Comparison of ENCODE assay signal across 23 mouse cellular contexts in genomic region chr16:11565126-11565525, GRCm38 (mm10).
A peak's percentile ranks its signal among the peaks of the same experiment; 100 is the strongest.
DNase-seq lines count a peak whose midpoint lies in the region; ATAC-seq lines count a peak whose summit lies in the region.
"Had no signal": no experiment of that assay in that cellular context is flagged by ENCODE, and none has a peak within 500 bp of the region (broad histone marks: within the 10 kb centered on the region; RNA-seq: fewer than 3 reads in every experiment).

No protein-coding gene starts in this region.

- H3K9me3 ChIP-seq in midbrain, embryonic 15.5 days: no peaks in the 10 kb centered on the region
- no peaks in the 10 kb centered on the region for H3K9me3 ChIP-seq in midbrain, embryonic 14.5 days (ENCODE audit: control insufficient read depth, low read length)
- no peaks in the 10 kb centered on the region for H3K9me3 ChIP-seq in hindbrain, embryonic 16.5 days (ENCODE audit: control insufficient read depth, low read length)
- H3K9me3 ChIP-seq: embryonic facial prominence, embryonic 12.5 days; forebrain, embryonic 13.5 days; hindbrain, embryonic 15.5 days; liver, embryonic 15.5 days; neural tube, embryonic 13.5 days; stomach, embryonic 15.5 days had no signal

- peak; percentile 18 for DNase-seq in CD4-positive, CD25-positive, alpha-beta regulatory T cell, adult 2 months (ENCODE audit: low read depth, low spot score)
- no peak for DNase-seq in midbrain, embryonic 14.5 days
- DNase-seq in splenic B cell, adult 2 months (ENCODE audit: low read depth, low spot score): peak; percentile 19
- DNase-seq in adrenal gland, adult 8-10 months: no peak
- DNase-seq: adrenal gland, adult 2 months; cerebellum, adult 9-11 months; gastrocnemius, postnatal 10 days; heart, postnatal 10 days; kidney, adult 18-20 months; kidney, postnatal 10 days; lung, postnatal 10 days had no signal

- H3K9ac ChIP-seq in midbrain, embryonic 15.5 days: no peak overlapping the region
- no peak overlapping the region for H3K9ac ChIP-seq in midbrain, embryonic 14.5 days (replicated peaks; ENCODE audit: low read length)
- no peak overlapping the region for H3K9ac ChIP-seq in hindbrain, embryonic 16.5 days (ENCODE audit: low read depth, low read length)
- H3K9ac ChIP-seq: embryonic facial prominence, embryonic 12.5 days; forebrain, embryonic 13.5 days; hindbrain, embryonic 15.5 days; liver, embryonic 15.5 days; neural tube, embryonic 13.5 days; stomach, embryonic 15.5 days had no signal

- H3K27ac ChIP-seq in midbrain, embryonic 15.5 days: peak overlapping the region; percentile 40; the same call in 1 of the 2 replicates
- H3K27ac ChIP-seq in midbrain, embryonic 14.5 days (replicated peaks; ENCODE audit: low read depth, low read length): no peak overlapping the region
- H3K27ac ChIP-seq in hindbrain, embryonic 16.5 days (ENCODE audit: low read depth, low read length): no peak overlapping the region
- H3K27ac ChIP-seq: embryonic facial prominence, embryonic 12.5 days; forebrain, embryonic 13.5 days; hindbrain, embryonic 15.5 days; liver, embryonic 15.5 days; neural tube, embryonic 13.5 days; stomach, embryonic 15.5 days had no signal

- H3K27me3 ChIP-seq in midbrain, embryonic 15.5 days (replicated peaks): no peaks in the 10 kb centered on the region
- no peaks in the 10 kb centered on the region for H3K27me3 ChIP-seq in midbrain, embryonic 14.5 days (ENCODE audit: control insufficient read depth, insufficient read depth, low read length)
- H3K27me3 ChIP-seq in splenic B cell, adult 2 months (ENCODE audit: control insufficient read depth, insufficient read depth, low read length, poor library complexity, severe bottlenecking): no peaks in the 10 kb centered on the region
- no peaks in the 10 kb centered on the region for H3K27me3 ChIP-seq in hindbrain, embryonic 16.5 days (replicated peaks; ENCODE audit: control insufficient read depth, insufficient read depth, low read length)
- H3K27me3 ChIP-seq: embryonic facial prominence, embryonic 12.5 days; forebrain, embryonic 13.5 days; hindbrain, embryonic 15.5 days; liver, embryonic 15.5 days; neural tube, embryonic 13.5 days; stomach, embryonic 15.5 days had no signal

- WGBS in midbrain, embryonic 15.5 days: 84% methylated on average over 11 of the region's 11 CpGs
- 87% methylated on average over 11 of the region's 11 CpGs for WGBS in midbrain, embryonic 14.5 days
- 83% methylated on average over 11 of the region's 11 CpGs for WGBS in hindbrain, embryonic 16.5 days

- no peak for ATAC-seq in CD4-positive, CD25-positive, alpha-beta regulatory T cell, adult 4 months
- ATAC-seq in midbrain, embryonic 15.5 days (replicated peaks): no peak
- ATAC-seq in midbrain, embryonic 14.5 days (ENCODE audit: low FRiP score, low TSS enrichment): no peak
- peak; percentile 15 to 41; a peak in 2 of 4 replicates for ATAC-seq in hematopoietic stem cell, adult 5-6 weeks (replicated peaks in 1 of 2; ENCODE audit: insufficient read depth in 1 of 2, low FRiP score in 2 of 2, low TSS enrichment in 1 of 2, low read depth in 1 of 2, poor library complexity in 2 of 2, severe bottlenecking in 2 of 2)
- no peak for ATAC-seq in hindbrain, embryonic 16.5 days
- ATAC-seq: forebrain, embryonic 13.5 days had no signal

- no peak overlapping the region for H3K4me2 ChIP-seq in midbrain, embryonic 15.5 days
- no peak overlapping the region for H3K4me2 ChIP-seq in midbrain, embryonic 14.5 days (ENCODE audit: low read length)
- H3K4me2 ChIP-seq in hindbrain, embryonic 16.5 days (ENCODE audit: low read length): no peak overlapping the region
- H3K4me2 ChIP-seq: embryonic facial prominence, embryonic 12.5 days; forebrain, embryonic 13.5 days; heart, embryonic 11.5 days; hindbrain, embryonic 15.5 days; liver, embryonic 15.5 days; neural tube, embryonic 13.5 days; stomach, embryonic 15.5 days had no signal

- H3K4me3 ChIP-seq in midbrain, embryonic 15.5 days: no peak overlapping the region
- H3K4me3 ChIP-seq in midbrain, embryonic 14.5 days (replicated peaks; ENCODE audit: low read depth, low read length): no peak overlapping the region
- no peak overlapping the region for H3K4me3 ChIP-seq in hindbrain, embryonic 16.5 days (ENCODE audit: low read length)
- H3K4me3 ChIP-seq: embryonic facial prominence, embryonic 12.5 days; erythroblast, embryonic 14.5 days; forebrain, embryonic 13.5 days; hindbrain, embryonic 15.5 days; liver, embryonic 15.5 days; neural tube, embryonic 13.5 days; stomach, embryonic 15.5 days had no signal

- no peaks in the 10 kb centered on the region for H3K36me3 ChIP-seq in midbrain, embryonic 15.5 days (replicated peaks)
- no peaks in the 10 kb centered on the region for H3K36me3 ChIP-seq in midbrain, embryonic 14.5 days (ENCODE audit: control insufficient read depth, insufficient read depth, low read length)
- H3K36me3 ChIP-seq in splenic B cell, adult 2 months (ENCODE audit: control insufficient read depth, insufficient read depth, low read length, poor library complexity, severe bottlenecking): no peaks in the 10 kb centered on the region
- H3K36me3 ChIP-seq in hindbrain, embryonic 16.5 days (ENCODE audit: control insufficient read depth, insufficient read depth, low read length): no peaks in the 10 kb centered on the region
- H3K36me3 ChIP-seq: embryonic facial prominence, embryonic 12.5 days; hindbrain, embryonic 15.5 days; liver, embryonic 15.5 days; neural tube, embryonic 13.5 days; stomach, embryonic 15.5 days had no signal

- H3K4me1 ChIP-seq in midbrain, embryonic 15.5 days: no peaks in the 10 kb centered on the region; the same call in 1 of the 2 replicates
- no peaks in the 10 kb centered on the region for H3K4me1 ChIP-seq in midbrain, embryonic 14.5 days (ENCODE audit: control insufficient read depth, insufficient read depth, low read length)
- H3K4me1 ChIP-seq in hindbrain, embryonic 16.5 days (ENCODE audit: control insufficient read depth, insufficient read depth, low read depth, low read length): peaks cover 4% of the 10 kb centered on the region
- H3K4me1 ChIP-seq: embryonic facial prominence, embryonic 12.5 days; forebrain, embryonic 13.5 days; liver, embryonic 15.5 days; neural tube, embryonic 13.5 days; stomach, embryonic 15.5 days had no signal

Comparison
In these comparisons a context has a peak if more than half of its experiments do, and no peak if none do; other contexts are left out.
1. DNase-seq: peak in CD4-positive, CD25-positive, alpha-beta regulatory T cell, adult 2 months (single experiment) and splenic B cell, adult 2 months (single experiment); none in midbrain, embryonic 14.5 days (single experiment) and adrenal gland, adult 8-10 months (single experiment).
2. ATAC-seq: peak in hematopoietic stem cell, adult 5-6 weeks (2 of 2); none in CD4-positive, CD25-positive, alpha-beta regulatory T cell, adult 4 months (single experiment), midbrain, embryonic 15.5 days (single experiment), midbrain, embryonic 14.5 days (single experiment) and hindbrain, embryonic 16.5 days (single experiment).